Mouse (Mus musculus) T-helper 1 cell (primary cell): ENCODE measurements around the gene Zbtb38.

Experiments used
- in situ Hi-C: fragments of 300-600 bp; cut with MboI, MseI; formaldehyde crosslinking; loops from one replicate; pipeline ENCODE4 v1.15.1; 2025; ENCODE audit warnings: high pct_unique_total_duplicates

The Zbtb38 gene

GRCm38 (mm10) chr9:96731039-96731895 is 21.4 kb downstream of the Zbtb38 start:
- in situ Hi-C loops = no loop called here

- in situ Hi-C loops = no loop called here
Measured at GRCm38 (mm10) chr9:96730311-96730625, 22.4 kb downstream of the Zbtb38 start.

GRCm38 (mm10) chr9:96729537-96730310 is 22.9 kb downstream of the Zbtb38 start:
- in situ Hi-C loops = no loop called here

GRCm38 (mm10) chr9:96728338-96729162 is 24.1 kb downstream of the Zbtb38 start:
- in situ Hi-C loops = no loop called here

GRCm38 (mm10) chr9:96727688-96728087 is 24.9 kb downstream of the Zbtb38 start:
- in situ Hi-C loops = no loop called here

- in situ Hi-C loops = no loop called here
Measured at GRCm38 (mm10) chr9:96726336-96727131, 26.1 kb downstream of the Zbtb38 start.

- in situ Hi-C loops = no loop called here
Measured at GRCm38 (mm10) chr9:96725582-96726320, 26.9 kb downstream of the Zbtb38 start.

- in situ Hi-C loops = no loop called here
Measured at GRCm38 (mm10) chr9:96723650-96724049, 29.0 kb downstream of the Zbtb38 start.

- in situ Hi-C loops = no loop called here
Measured at GRCm38 (mm10) chr9:96721163-96721799, 31.4 kb downstream of the Zbtb38 start.

GRCm38 (mm10) chr9:96720510-96721162 is 32.0 kb downstream of the Zbtb38 start:
- in situ Hi-C loops = no loop called here

- in situ Hi-C loops = no loop called here
Measured at GRCm38 (mm10) chr9:96719408-96720158, 33.0 kb downstream of the Zbtb38 start.

GRCm38 (mm10) chr9:96718888-96719287 is 33.7 kb downstream of the Zbtb38 start:
- in situ Hi-C loops = no loop called here

GRCm38 (mm10) chr9:96718402-96718798 is 34.2 kb downstream of the Zbtb38 start:
- in situ Hi-C loops = no loop called here

GRCm38 (mm10) chr9:96717698-96718401 is 34.8 kb downstream of the Zbtb38 start:
- in situ Hi-C loops = no loop called here

GRCm38 (mm10) chr9:96716735-96717444 is 35.7 kb downstream of the Zbtb38 start:
- in situ Hi-C loops = no loop called here

GRCm38 (mm10) chr9:96716136-96716535 is 36.5 kb downstream of the Zbtb38 start:
- in situ Hi-C loops = no loop called here

GRCm38 (mm10) chr9:96715171-96715570 is 37.5 kb downstream of the Zbtb38 start:
- in situ Hi-C loops = no loop called here
